Mouse (Mus musculus) midbrain, embryonic 12.5 days (tissue): ENCODE data around the gene Wfdc5. TPM values are rescaled to one million over a fixed set of nuclear protein-coding genes. Genes with fewer than 3 reads are reported as not detected.
"Not testable (repeated sequence)": the region's sequence is repeated elsewhere in the genome, so short reads cannot be mapped to it uniquely, and the experiment has no call there.

Experiments used
- ATAC-seq: fragments of 200-750 bp; cut with Nextera tagmentation; 2 replicates; pipeline ENCODE4 v1.8.0; 2017; ENCODE audit warnings: low read depth, moderate TSS enrichment, moderate library complexity; ENCODE audit not compliant: low FRiP score
- H3K27ac ChIP-seq: fragments of 300-500 bp; sonication (generic); replicated peaks from 2 replicates; pipeline ENCODE4 v1.5.1; 2016; ENCODE audit warnings: mild to moderate bottlenecking
- H3K27me3 ChIP-seq: fragments of 300-500 bp; sonication (generic); 2 replicates; pipeline ENCODE4 v1.6.1; 2016; ENCODE audit warnings: mild to moderate bottlenecking
- H3K36me3 ChIP-seq: fragments of 300-500 bp; sonication (generic); 2 replicates; pipeline ENCODE4 v1.6.1; 2016
- H3K4me1 ChIP-seq: fragments of 300-500 bp; sonication (generic); 2 replicates; pipeline ENCODE4 v1.6.1; 2016
- H3K4me2 ChIP-seq: fragments of 300-500 bp; sonication (generic); replicated peaks from 2 replicates; pipeline ENCODE4 v1.6.1; 2016; ENCODE audit warnings: mild to moderate bottlenecking, moderate library complexity
- H3K4me3 ChIP-seq: fragments of 300-500 bp; sonication (generic); 2 replicates; pipeline ENCODE4 v1.5.1; 2016; ENCODE audit warnings: mild to moderate bottlenecking
- H3K9ac ChIP-seq: fragments of 300-500 bp; sonication (generic); replicated peaks from 2 replicates; pipeline ENCODE4 v1.6.1; 2016; ENCODE audit warnings: mild to moderate bottlenecking, moderate library complexity
- H3K9me3 ChIP-seq: fragments of 300-500 bp; sonication (generic); 2 replicates; pipeline ENCODE4 v1.6.1; 2016; ENCODE audit warnings: mild to moderate bottlenecking
- WGBS: fragments of 180-500 bp; shearing (Covaris S2); methylation state at CpG from one replicate; pipeline ENCODE4 v1.1.7; 2016; 5-methylcytosine and 5-hydroxymethylcytosine counted together
- polyA plus RNA-seq: library from polyadenylated mRNA; unstranded; fragments of >200 nt; fragmentation: Nextera tagmentation; extraction: Ambion mirVana; gene quantifications from 2 replicates; pipeline ENCODE4 v1.2.1, GENCODE M21; 2016

Gene Wfdc5
- not detected in 2 replicates for polyA plus RNA-seq

DNA sequence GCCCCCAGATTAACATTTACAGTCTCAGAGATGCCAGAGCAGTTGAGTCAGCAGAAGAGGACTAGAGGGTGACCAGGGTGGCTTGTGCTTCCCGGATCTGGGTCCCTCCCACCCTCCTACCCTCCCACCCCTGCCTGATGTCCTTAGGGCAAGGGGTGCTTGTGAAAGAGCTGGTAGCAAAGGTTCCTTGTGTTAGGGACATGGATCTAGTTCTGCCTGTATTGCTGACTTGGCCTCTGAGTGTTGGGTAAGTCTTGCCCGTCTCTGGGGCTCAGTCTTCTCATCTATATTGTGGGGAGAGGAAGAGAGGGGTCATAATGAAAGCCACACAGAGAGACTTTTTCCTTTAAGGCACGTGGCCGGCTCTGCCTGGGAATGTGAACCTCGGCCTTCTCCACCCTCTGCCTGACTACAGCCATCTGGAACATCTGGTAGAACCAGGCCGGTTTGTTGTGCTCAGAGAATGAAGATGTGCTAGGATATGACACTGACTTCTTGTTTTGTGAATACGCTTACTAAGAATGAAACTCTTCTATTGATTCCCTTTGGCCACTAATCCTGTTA is at the start of gene Wfdc5:
TSS of gene Wfdc5 (minus strand) at position 51 of the 564 bp plus-strand sequence.
- no peaks in the 10 kb centered on the region for H3K9me3 ChIP-seq
- no peak within 1 kb of the TSS for H3K4me3 ChIP-seq
- H3K4me1 ChIP-seq = peaks cover 10% of the 10 kb centered on the region; the same call in 1 of the 2 replicates
- ATAC-seq = no peak
- no peak within 1 kb of the TSS for H3K27ac ChIP-seq
- H3K4me2 ChIP-seq = no peak within 1 kb of the TSS
- H3K27me3 ChIP-seq = peaks cover 12% of the 10 kb centered on the region
- 71% methylated on average over 7 of the region's 7 CpGs for WGBS
- H3K9ac ChIP-seq = no peak within 1 kb of the TSS
- H3K36me3 ChIP-seq = no peaks in the 10 kb centered on the region

DNA sequence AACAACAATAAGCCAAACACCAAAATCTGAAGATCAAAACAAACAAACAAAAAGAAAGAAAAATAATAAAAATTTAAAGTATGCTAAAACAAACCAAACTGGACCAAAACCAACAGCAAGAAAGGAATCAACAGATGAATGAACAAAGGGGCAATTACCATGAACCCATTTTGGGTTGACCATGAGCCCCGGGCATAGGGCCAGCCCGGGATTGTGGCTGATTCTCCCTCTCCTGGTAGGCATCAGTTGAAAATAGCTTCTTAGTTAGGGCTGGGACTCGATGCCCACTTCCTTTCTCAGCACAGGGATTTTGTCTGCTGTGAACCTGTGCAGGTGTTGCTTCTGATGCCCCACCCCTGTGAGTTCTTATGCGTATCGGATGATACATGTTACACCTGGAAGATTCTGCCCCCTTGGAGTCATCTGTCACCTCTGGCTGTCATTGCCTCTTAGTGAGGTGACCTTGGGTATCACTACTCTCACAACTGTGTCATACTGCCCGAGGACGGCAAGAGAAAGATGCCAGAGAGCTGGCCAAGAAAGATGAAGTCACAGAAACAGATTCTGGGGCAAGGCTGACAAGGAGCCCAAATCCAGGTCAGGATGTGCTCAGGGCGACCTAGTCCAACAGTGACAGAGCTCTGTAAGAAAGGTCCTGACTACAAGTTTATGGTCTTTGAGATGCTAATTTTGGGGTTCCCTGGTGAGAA is 46.0 kb upstream of the Wfdc5 start:
- Histone ChIP-seq H3K27ac (no peak overlapping the region), H3K4me3 (no peak overlapping the region), H3K9me3 (no peaks in the 10 kb centered on the region), H3K4me1 (no peaks in the 10 kb centered on the region), H3K36me3 (no peaks in the 10 kb centered on the region), H3K4me2 (no peak overlapping the region), H3K27me3 (no peaks in the 10 kb centered on the region), H3K9ac (no peak overlapping the region)
- 88% methylated on average over 8 of the region's 8 CpGs for WGBS
- ATAC-seq = no peak

GRCm38 (mm10) chr2:164221522-164221921 is 39.0 kb upstream of the Wfdc5 start, which contains the start of gene Wfdc15b:
TSS of gene Wfdc15b (minus strand) at chr2:164221660.
- no peaks in the 10 kb centered on the region for H3K9me3 ChIP-seq
- WGBS = 83% methylated on average over 11 of the region's 11 CpGs
- no peak for ATAC-seq

GRCm38 (mm10) chr2:164219295-164219694 is 36.8 kb upstream of the Wfdc5 start:
- Histone ChIP-seq H3K4me3 (no peak overlapping the region), H3K9ac (no peak overlapping the region), H3K4me2 (no peak overlapping the region), H3K9me3 (no peaks in the 10 kb centered on the region), H3K27ac (no peak overlapping the region), H3K4me1 (no peaks in the 10 kb centered on the region), H3K36me3 (no peaks in the 10 kb centered on the region), H3K27me3 (no peaks in the 10 kb centered on the region)
- 83% methylated on average over 9 of the region's 9 CpGs for WGBS
- ATAC-seq = no peak

More at GRCm38 (mm10) chr2:164221522-164221921, 39.0 kb upstream of the Wfdc5 start, which contains the start of gene Wfdc15b:
- Histone ChIP-seq H3K4me3 (no peak within 1 kb of the TSS), H3K36me3 (no peaks in the 10 kb centered on the region), H3K4me1 (no peaks in the 10 kb centered on the region), H3K4me2 (no peak within 1 kb of the TSS), H3K27ac (no peak within 1 kb of the TSS), H3K9ac (no peak within 1 kb of the TSS), H3K27me3 (no peaks in the 10 kb centered on the region)

GRCm38 (mm10) chr2:164212711-164213110 is 30.2 kb upstream of the Wfdc5 start:
- H3K4me1 ChIP-seq = no peaks in the 10 kb centered on the region
- no peaks in the 10 kb centered on the region for H3K27me3 ChIP-seq
- no peaks in the 10 kb centered on the region for H3K36me3 ChIP-seq
- H3K9ac ChIP-seq = no peak overlapping the region
- H3K9me3 ChIP-seq = no peaks in the 10 kb centered on the region
- H3K4me3 ChIP-seq = no peak overlapping the region
- H3K4me2 ChIP-seq = no peak overlapping the region
- WGBS = 88% methylated on average over 5 of the region's 5 CpGs
- H3K27ac ChIP-seq = no peak overlapping the region
- no peak for ATAC-seq

DNA sequence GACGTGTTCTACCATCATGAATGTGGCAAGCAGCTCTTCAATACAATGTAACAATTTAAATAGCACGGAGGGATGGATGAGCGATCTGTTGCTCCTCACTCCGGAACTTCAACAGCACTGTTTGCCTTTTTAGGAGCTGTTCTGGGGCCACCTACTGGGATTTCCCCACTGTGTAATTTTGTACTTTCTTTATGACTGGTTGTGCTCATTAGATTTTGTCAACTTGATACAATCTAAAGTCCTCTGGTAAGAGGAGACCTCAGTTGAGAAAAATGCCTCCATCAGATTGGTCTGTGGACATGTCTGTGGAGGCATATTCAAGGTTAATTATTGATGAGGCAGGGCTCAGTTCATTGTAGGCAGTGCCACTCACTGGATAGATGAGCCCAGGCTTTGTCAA is 28.4 kb upstream of the Wfdc5 start:
- no peak overlapping the region for H3K9ac ChIP-seq
- no peaks in the 10 kb centered on the region for H3K9me3 ChIP-seq
- no peak overlapping the region for H3K4me3 ChIP-seq
- no peak overlapping the region for H3K4me2 ChIP-seq
- H3K27me3 ChIP-seq = no peaks in the 10 kb centered on the region
- H3K27ac ChIP-seq = no peak overlapping the region
- H3K4me1 ChIP-seq = no peaks in the 10 kb centered on the region
- 89% methylated on average over 4 of the region's 4 CpGs for WGBS
- H3K36me3 ChIP-seq = no peaks in the 10 kb centered on the region
- ATAC-seq = no peak

DNA sequence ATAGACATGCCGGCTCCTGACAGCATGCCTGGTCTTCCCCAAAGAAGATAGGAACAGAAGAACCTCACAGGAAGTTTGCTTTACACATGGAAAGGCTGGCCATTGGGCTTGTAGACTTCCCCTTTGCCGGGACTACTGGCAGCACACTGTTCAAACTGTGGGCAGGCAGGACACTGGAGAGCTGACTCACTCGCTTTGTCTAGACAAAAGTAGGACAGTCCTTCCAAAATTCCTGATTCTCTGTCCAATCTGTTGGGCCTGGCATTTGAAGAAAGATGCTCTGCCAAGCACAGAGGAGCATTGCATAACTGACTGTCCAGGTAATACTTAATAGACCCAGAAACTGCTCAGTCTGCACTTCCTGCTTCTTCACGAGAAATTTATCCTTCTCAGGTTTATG is 24.1 kb upstream of the Wfdc5 start:
- Histone ChIP-seq H3K4me1 (no peaks in the 10 kb centered on the region), H3K9me3 (no peaks in the 10 kb centered on the region), H3K9ac (no peak overlapping the region), H3K36me3 (no peaks in the 10 kb centered on the region), H3K27ac (no peak overlapping the region), H3K4me3 (no peak overlapping the region), H3K4me2 (no peak overlapping the region), H3K27me3 (no peaks in the 10 kb centered on the region)
- no peak for ATAC-seq
- WGBS = 80% methylated on average over 4 of the region's 4 CpGs

DNA sequence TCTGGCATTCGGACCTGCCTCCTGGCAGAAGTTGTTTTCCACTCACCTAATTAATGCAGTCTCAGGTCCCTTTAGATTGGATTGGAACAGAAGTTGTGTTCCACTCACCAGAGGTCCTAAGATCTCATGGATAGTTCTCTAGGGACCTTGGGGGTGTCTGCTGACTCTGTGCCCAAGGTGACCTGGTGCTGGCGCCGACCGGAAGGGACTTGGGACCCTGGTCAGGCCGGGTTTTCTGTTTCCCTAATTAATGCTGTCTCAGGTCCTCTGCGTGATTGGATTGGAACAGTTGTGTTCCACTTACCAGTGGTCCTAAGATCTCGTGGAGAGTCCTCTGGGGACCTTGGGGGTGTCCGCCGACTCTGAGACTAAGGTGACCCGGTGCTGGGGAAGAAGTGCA is 23.5 kb upstream of the Wfdc5 start:
- H3K27me3 ChIP-seq = not testable (repeated sequence)
- WGBS = 92% methylated on average over 10 of the region's 10 CpGs

DNA sequence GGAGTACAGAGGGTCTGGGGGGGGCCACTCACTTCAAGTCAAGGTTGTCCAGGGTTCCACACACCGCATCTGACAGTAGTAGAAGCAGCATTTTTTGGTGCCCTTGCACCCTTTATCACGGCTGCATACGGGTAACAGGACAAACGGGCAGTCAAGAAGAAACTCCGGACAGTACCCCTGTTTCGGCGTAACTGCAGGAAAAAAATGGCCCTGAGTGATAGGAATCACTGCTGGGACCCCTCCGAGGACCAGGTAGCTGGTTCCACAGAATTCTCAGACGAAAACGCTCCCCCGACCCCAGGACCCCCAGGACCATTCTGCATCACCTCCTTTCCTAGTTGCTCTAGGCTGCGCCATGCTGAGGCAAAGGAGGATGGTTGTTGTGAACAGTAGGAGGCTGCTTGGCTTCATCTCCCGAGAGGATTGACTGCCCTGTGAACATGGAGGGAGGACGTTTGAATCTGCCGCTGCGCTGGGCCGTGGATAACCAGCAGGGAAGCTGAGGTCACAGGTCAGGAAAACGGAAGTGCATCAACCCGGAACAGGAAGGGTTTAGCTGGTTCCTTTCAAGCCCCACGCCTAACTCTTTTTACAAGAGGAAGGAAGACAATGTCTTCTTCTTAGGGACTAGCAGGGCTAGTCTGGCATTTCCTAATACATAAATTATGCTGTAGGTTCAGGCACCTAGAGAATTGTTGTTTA is 17.2 kb upstream of the Wfdc5 start, which contains the start of gene Wfdc15a:
TSS of gene Wfdc15a (minus strand) at position 505 of the 702 bp plus-strand sequence.
- Histone ChIP-seq H3K4me3 (no peak within 1 kb of the TSS), H3K36me3 (no peaks in the 10 kb centered on the region), H3K27me3 (no peaks in the 10 kb centered on the region), H3K9me3 (no peaks in the 10 kb centered on the region), H3K4me1 (no peaks in the 10 kb centered on the region), H3K4me2 (no peak within 1 kb of the TSS), H3K9ac (no peak within 1 kb of the TSS), H3K27ac (no peak within 1 kb of the TSS)
- WGBS = 76% methylated on average over 20 of the region's 20 CpGs
- ATAC-seq = no peak

More for the DNA sequence above, 23.5 kb upstream of the Wfdc5 start:
- H3K4me1 ChIP-seq, H3K9ac ChIP-seq, H3K9me3 ChIP-seq, H3K4me3 ChIP-seq, ATAC-seq, H3K36me3 ChIP-seq, H3K4me2 ChIP-seq, H3K27ac ChIP-seq: not testable (repeated sequence)

- WGBS = 88% methylated on average over 5 of the region's 5 CpGs
- Histone ChIP-seq H3K27me3 (no peaks in the 10 kb centered on the region), H3K4me1 (no peaks in the 10 kb centered on the region), H3K27ac (no peak overlapping the region), H3K4me3 (no peak overlapping the region), H3K9me3 (no peaks in the 10 kb centered on the region), H3K36me3 (no peaks in the 10 kb centered on the region), H3K4me2 (no peak overlapping the region), H3K9ac (no peak overlapping the region)
- ATAC-seq = no peak
Observed at GRCm38 (mm10) chr2:164196700-164196990, 14.1 kb upstream of the Wfdc5 start.

DNA sequence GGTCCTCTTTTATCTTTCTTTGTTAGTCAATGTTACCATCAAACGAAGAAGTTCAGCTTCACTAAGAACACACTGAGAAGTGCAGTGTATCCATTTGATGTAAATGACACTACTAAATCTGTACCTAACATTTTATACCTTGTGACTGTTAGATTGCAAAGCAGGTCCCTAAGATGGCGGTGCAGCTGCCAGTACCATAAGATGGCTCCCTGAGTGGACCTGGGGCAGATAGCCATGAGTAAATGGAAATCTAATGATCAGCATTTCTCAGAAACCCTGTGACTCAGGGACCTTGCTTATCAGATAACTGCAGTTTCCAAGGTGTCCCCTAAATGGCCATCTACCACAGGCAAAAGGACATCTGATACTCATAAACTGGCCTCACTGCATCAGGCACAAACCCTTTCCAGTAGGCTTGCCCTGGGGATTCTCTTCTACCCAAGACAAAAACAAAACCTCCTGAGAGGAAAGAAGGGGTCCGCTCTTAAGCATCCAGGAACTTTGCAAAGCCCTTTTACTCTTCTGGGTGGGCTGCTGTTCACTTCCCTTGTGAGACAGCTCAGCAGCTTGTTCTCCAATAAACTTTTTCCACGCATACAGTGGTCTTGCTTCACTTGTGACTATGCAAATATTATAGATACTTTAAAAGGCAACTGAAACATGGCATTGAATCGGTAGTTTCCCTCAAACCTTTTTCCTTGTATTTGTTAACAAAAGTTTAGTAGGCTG is 13.6 kb upstream of the Wfdc5 start:
- Histone ChIP-seq H3K27ac (no peak overlapping the region), H3K36me3 (no peaks in the 10 kb centered on the region), H3K27me3 (no peaks in the 10 kb centered on the region), H3K4me3 (no peak overlapping the region), H3K4me1 (no peaks in the 10 kb centered on the region), H3K4me2 (no peak overlapping the region), H3K9ac (no peak overlapping the region), H3K9me3 (no peaks in the 10 kb centered on the region)
- 89% methylated on average over 5 of the region's 5 CpGs for WGBS
- no peak for ATAC-seq
